Comparison of ENCODE assay signal across 8 mouse cellular contexts in the genomic region with DNA sequence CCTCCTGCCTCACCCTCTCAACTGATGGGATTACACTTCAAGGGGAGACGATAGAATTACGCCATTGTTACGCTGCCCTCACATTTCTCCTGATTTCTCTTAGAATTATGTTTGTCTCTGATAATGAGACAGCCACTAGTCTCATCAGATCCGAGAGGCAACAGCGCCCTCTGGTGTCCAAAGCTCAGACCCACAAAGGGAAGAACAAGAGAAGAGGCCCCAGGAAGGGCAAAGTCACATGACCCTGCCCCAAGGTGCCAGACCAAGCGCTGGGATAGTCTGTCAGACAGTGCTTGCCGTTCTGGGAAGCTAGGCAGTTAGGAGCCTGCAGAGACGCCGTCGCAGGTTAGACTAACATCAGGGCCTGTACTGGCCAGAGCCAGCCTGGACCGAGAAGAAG. TPM values are rescaled to one million over a fixed set of nuclear protein-coding genes. Genes with fewer than 3 reads are reported as not detected.
DNase-seq lines count a peak whose midpoint lies in the region; ATAC-seq lines count a peak whose summit lies in the region.

No protein-coding gene starts in this region.

- no peak overlapping the region for H3K27ac ChIP-seq in hindbrain, embryonic 16.5 days (ENCODE audit: low read depth, low read length)

- peak overlapping the region; percentile 0; the same call in 1 of the 2 replicates for H3K4me3 ChIP-seq in hindbrain, embryonic 16.5 days (ENCODE audit: low read length)

- WGBS in hindbrain, embryonic 16.5 days = 2% methylated on average over 11 of the region's 11 CpGs

- peak overlapping the region; percentile 53 for H3K4me2 ChIP-seq in hindbrain, embryonic 16.5 days (ENCODE audit: low read length)

- peak; percentile 74 for DNase-seq in WW6 (ENCODE audit: low read depth, low spot score)
- DNase-seq in cerebellum, postnatal 4 days (ENCODE audit: low spot score in 2 of 2) = peak; percentile 97 to 98
- DNase-seq in gastrocnemius, adult 18-20 months (ENCODE audit: low spot score) = peak; percentile 95
- peak; percentile 82 for DNase-seq in left cerebral cortex, adult 11 months (ENCODE audit: low spot score)
- DNase-seq in lung, postnatal 4 days = peak; percentile 89 to 95
- DNase-seq in retina, postnatal 7 days (ENCODE audit: low read depth, low spot score) = peak; percentile 95
- DNase-seq in urinary bladder, adult 18-20 months (ENCODE audit: low spot score in 2 of 2) = peak; percentile 87 to 93

- peak; percentile 83 for ATAC-seq in hindbrain, embryonic 16.5 days

- H3K9ac ChIP-seq in hindbrain, embryonic 16.5 days (ENCODE audit: low read depth, low read length) = peak overlapping the region; percentile 55

- H3K27me3 ChIP-seq in hindbrain, embryonic 16.5 days (replicated peaks; ENCODE audit: control insufficient read depth, insufficient read depth, low read length) = no peaks in the 10 kb centered on the region

- no peaks in the 10 kb centered on the region for H3K36me3 ChIP-seq in hindbrain, embryonic 16.5 days (ENCODE audit: control insufficient read depth, insufficient read depth, low read length)

- no peaks in the 10 kb centered on the region for H3K9me3 ChIP-seq in hindbrain, embryonic 16.5 days (ENCODE audit: control insufficient read depth, low read length)

- peaks cover 7% of the 10 kb centered on the region for H3K4me1 ChIP-seq in hindbrain, embryonic 16.5 days (ENCODE audit: control insufficient read depth, insufficient read depth, low read depth, low read length)

RNA-seq across cellular contexts. Expression of gene Csk, which starts 2.3 kb away (rescaled TPM):
- total RNA-seq in gastrocnemius, adult 18-20 months (2021) = 1 to 10 TPM; 6.4 to 9.8 TPM
- 49.0 and 58.4 TPM in 2 replicates for polyA plus RNA-seq in hindbrain, embryonic 16.5 days (2015; fragmentation: Nextera tagmentation; extraction: Ambion mirVana)

RNA-seq across cellular contexts. Expression of gene Cyp1a2, which starts 27.8 kb away (rescaled TPM):
- total RNA-seq in gastrocnemius, adult 18-20 months (2021) = not detected
- not detected in 2 replicates for polyA plus RNA-seq in hindbrain, embryonic 16.5 days (2015; fragmentation: Nextera tagmentation; extraction: Ambion mirVana)

RNA-seq across cellular contexts. Expression of gene Cyp1a1, which starts 32.0 kb away (rescaled TPM):
- total RNA-seq in gastrocnemius, adult 18-20 months (2021) = under 1 TPM; 0.24 to 0.37 TPM
- polyA plus RNA-seq in hindbrain, embryonic 16.5 days (2015; fragmentation: Nextera tagmentation; extraction: Ambion mirVana) = 0.13 and 0.26 TPM in 2 replicates

RNA-seq across cellular contexts. Expression of gene Lman1l, which starts 35.2 kb away (rescaled TPM):
- not detected for total RNA-seq in gastrocnemius, adult 18-20 months (2021)
- polyA plus RNA-seq in hindbrain, embryonic 16.5 days (2015; fragmentation: Nextera tagmentation; extraction: Ambion mirVana) = not detected in 2 replicates

RNA-seq across cellular contexts. Expression of gene Cplx3, which starts 49.7 kb away (rescaled TPM):
- not detected for total RNA-seq in gastrocnemius, adult 18-20 months (2021)
- polyA plus RNA-seq in hindbrain, embryonic 16.5 days (2015; fragmentation: Nextera tagmentation; extraction: Ambion mirVana) = 0.18 and 0.49 TPM in 2 replicates
